Mouse (Mus musculus): ENCODE data around the gene Helt. TPM values are rescaled to one million over a fixed set of nuclear protein-coding genes. Genes with fewer than 3 reads are reported as not detected.
"Not testable (repeated sequence)": the region's sequence is repeated elsewhere in the genome, so short reads cannot be mapped to it uniquely, and the experiment has no call there.

Helt gene
- polyA plus RNA-seq, 1 experiment from 2014 or later = not detected

DNA sequence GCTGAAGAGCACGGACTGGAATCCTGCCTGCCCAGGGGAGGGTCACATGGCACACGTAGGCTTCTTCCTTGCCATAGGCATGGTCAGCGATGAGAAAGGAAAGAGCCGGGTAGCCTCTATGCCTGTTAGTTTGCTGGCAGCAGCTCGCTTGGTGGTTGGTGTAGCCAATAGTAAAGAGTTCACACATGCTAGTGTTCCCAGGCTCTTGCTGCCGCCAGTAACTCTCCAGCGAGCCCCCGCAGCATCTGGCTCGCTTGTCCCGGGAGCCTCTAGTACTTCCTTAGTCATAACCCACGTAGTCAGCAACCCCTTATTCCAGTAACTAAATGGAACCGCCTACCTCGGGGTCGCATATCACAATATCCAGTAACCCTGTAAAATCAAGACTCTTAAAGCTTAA, 17.5 kb downstream of the Helt start:
- no peaks in the 10 kb centered on the region for H3K9me3 ChIP-seq (ENCODE audit: control insufficient read depth)
- no peaks in the 10 kb centered on the region for H3K36me3 ChIP-seq (ENCODE audit: control insufficient read depth, insufficient read depth)
- 87% methylated on average over 14 of the region's 14 CpGs for WGBS
- ATAC-seq = no peak
- H3K9ac ChIP-seq (ENCODE audit: low read depth, low read length) = no peak overlapping the region
- no peak overlapping the region for H3K27ac ChIP-seq (ENCODE audit: low read depth, low read length)
- no peak for TF ChIP-seq CTCF (IDR thresholded peaks at IDR 0.05; ENCODE audit: low read depth)
- no peaks in the 10 kb centered on the region for H3K4me1 ChIP-seq (replicated peaks; ENCODE audit: control insufficient read depth, insufficient read depth, low read length)
- no peaks in the 10 kb centered on the region for H3K27me3 ChIP-seq (replicated peaks; ENCODE audit: control insufficient read depth, insufficient read depth, low read length)
- H3K4me3 ChIP-seq (ENCODE audit: low read depth, low read length) = no peak overlapping the region
- no peak overlapping the region for H3K4me2 ChIP-seq (replicated peaks; ENCODE audit: low read depth)

GRCm38 (mm10) chr8:46270741-46271140, 23.7 kb downstream of the Helt start:
- ATAC-seq = no peak

DNA sequence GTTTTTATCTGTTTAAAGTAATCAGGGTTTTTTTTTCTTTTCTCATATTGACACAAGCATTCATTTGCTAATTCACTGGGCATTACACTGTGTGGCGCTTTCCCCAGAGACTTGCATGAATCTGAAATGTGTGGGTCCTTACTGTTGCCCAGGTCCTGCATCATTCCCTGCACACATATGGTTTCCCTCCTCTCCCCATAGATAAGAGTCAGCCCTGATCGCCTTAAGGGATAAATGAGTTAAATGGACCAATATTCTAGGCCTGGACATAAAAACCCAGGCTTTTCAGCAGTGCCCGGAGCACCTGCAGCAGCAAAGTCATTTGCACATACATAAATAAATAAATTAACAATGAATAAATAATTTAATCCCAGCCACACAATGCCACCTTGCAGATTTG, 24.3 kb downstream of the Helt start:
- Histone ChIP-seq H3K9ac (ENCODE audit: low read depth, low read length) (no peak overlapping the region), H3K27ac (ENCODE audit: low read depth, low read length) (no peak overlapping the region), H3K9me3 (ENCODE audit: control insufficient read depth) (no peaks in the 10 kb centered on the region), H3K4me1 (replicated peaks; ENCODE audit: control insufficient read depth, insufficient read depth, low read length) (no peaks in the 10 kb centered on the region), H3K4me3 (ENCODE audit: low read depth, low read length) (no peak overlapping the region), H3K36me3 (ENCODE audit: control insufficient read depth, insufficient read depth) (no peaks in the 10 kb centered on the region), H3K4me2 (replicated peaks; ENCODE audit: low read depth) (no peak overlapping the region), H3K27me3 (replicated peaks; ENCODE audit: control insufficient read depth, insufficient read depth, low read length) (no peaks in the 10 kb centered on the region)
- no peak for ATAC-seq
- no peak for TF ChIP-seq CTCF (IDR thresholded peaks at IDR 0.05; ENCODE audit: low read depth)
- 72% methylated on average over 3 of the region's 3 CpGs for WGBS

More at GRCm38 (mm10) chr8:46270741-46271140, 23.7 kb downstream of the Helt start:
- Histone ChIP-seq H3K9me3 (ENCODE audit: control insufficient read depth) (no peaks in the 10 kb centered on the region), H3K36me3 (ENCODE audit: control insufficient read depth, insufficient read depth) (no peaks in the 10 kb centered on the region), H3K4me3 (ENCODE audit: low read depth, low read length) (no peak overlapping the region), H3K9ac (ENCODE audit: low read depth, low read length) (no peak overlapping the region), H3K4me1 (replicated peaks; ENCODE audit: control insufficient read depth, insufficient read depth, low read length) (no peaks in the 10 kb centered on the region), H3K4me2 (replicated peaks; ENCODE audit: low read depth) (no peak overlapping the region), H3K27ac (ENCODE audit: low read depth, low read length) (no peak overlapping the region), H3K27me3 (replicated peaks; ENCODE audit: control insufficient read depth, insufficient read depth, low read length) (no peaks in the 10 kb centered on the region)
- WGBS = 66% methylated on average over 6 of the region's 6 CpGs
- TF ChIP-seq CTCF (IDR thresholded peaks at IDR 0.05; ENCODE audit: low read depth) = no peak

DNA sequence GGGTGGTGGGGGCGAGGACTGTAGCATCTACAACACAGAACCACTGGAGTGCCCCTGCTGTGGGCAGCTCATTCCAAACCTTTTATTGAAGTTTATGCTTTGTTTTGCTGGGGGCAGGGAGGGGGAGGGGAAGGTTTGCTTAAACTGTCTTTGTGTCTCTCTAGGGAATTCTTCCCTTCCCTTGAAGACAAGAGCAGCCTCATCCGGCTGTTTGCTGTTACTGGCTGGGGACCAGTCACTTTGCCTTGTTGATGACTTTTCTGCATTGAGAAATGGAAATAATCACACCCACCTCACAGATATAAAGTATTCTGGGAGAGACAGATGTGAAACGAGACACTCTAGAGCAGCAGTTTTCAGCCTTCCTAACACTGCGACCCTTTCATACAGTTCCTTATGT, 27.7 kb downstream of the Helt start:
- no peak overlapping the region for H3K27ac ChIP-seq (ENCODE audit: low read depth, low read length)
- no peak for ATAC-seq
- no peaks in the 10 kb centered on the region for H3K27me3 ChIP-seq (replicated peaks; ENCODE audit: control insufficient read depth, insufficient read depth, low read length)
- H3K9me3 ChIP-seq (ENCODE audit: control insufficient read depth) = no peaks in the 10 kb centered on the region
- WGBS = 61% methylated on average over 4 of the region's 4 CpGs
- no peak overlapping the region for H3K9ac ChIP-seq (ENCODE audit: low read depth, low read length)
- no peaks in the 10 kb centered on the region for H3K4me1 ChIP-seq (replicated peaks; ENCODE audit: control insufficient read depth, insufficient read depth, low read length)
- no peak overlapping the region for H3K4me2 ChIP-seq (replicated peaks; ENCODE audit: low read depth)
- no peak for TF ChIP-seq CTCF (IDR thresholded peaks at IDR 0.05; ENCODE audit: low read depth)
- no peak overlapping the region for H3K4me3 ChIP-seq (ENCODE audit: low read depth, low read length)
- no peaks in the 10 kb centered on the region for H3K36me3 ChIP-seq (ENCODE audit: control insufficient read depth, insufficient read depth)

DNA sequence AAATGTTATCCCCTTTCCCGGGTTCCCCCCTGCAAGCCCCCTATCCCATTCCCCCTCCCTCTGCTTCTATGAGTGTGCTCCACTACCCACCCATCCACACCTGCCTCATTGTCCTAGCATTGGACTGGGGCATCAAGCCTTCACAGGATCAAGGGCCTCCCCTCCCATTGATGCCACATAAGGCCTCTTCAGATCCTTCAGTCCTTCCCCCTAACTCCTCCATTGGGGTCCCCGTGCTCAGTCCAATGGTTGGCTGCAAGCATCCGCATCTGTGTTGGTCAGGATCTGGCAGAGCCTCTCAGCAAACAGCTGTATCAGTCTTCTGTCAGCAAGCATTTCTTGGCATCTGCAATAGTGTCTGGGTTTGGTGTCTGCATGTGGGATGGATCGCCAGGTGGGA, 30.3 kb downstream of the Helt start:
- H3K4me3 ChIP-seq (ENCODE audit: low read depth, low read length); H3K4me2 ChIP-seq (replicated peaks; ENCODE audit: low read depth); H3K27ac ChIP-seq (ENCODE audit: low read depth, low read length); H3K27me3 ChIP-seq (replicated peaks; ENCODE audit: control insufficient read depth, insufficient read depth, low read length); H3K4me1 ChIP-seq (replicated peaks; ENCODE audit: control insufficient read depth, insufficient read depth, low read length); ATAC-seq; H3K9me3 ChIP-seq (ENCODE audit: control insufficient read depth); H3K9ac ChIP-seq (ENCODE audit: low read depth, low read length); H3K36me3 ChIP-seq (ENCODE audit: control insufficient read depth, insufficient read depth): not testable (repeated sequence)
- WGBS = 82% methylated on average over 4 of the region's 4 CpGs

DNA sequence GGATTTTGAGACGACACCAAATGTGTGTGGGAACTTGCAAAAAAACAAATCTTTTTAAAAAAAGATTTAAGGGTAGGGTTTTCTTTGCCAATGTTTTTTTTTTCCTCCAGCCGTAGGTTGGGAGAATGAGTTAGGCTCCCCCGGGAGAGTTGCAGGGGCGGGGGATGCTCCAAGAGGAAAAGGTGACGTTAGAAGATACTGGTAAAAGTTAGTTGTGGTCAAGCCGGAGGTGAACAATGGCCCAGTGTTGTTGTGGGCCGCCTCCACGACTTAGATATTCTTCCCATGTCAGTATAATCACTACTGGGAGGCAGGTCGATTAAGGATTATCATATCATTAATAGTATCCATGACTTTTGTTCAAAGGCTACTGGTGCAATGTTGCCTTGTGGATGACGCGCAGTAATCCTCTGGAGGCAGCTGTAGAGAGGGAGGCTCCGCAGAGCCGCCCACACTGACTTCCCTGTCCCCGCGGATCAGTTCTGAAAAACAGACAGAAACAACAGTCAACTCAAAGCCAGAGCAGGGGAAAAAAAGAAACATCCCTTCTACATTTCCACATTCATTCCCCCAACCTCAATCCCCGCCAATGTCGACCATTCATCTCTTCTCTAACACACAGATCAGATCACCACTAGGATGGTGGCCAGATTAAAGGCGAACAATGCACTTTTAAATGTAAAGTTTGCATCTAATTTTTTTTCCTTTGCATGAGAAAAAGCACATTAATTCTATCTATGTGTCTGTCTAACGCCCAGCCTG, 36.4 kb downstream of the Helt start:
- no peak for ATAC-seq
- WGBS = 51% methylated on average over 19 of the region's 19 CpGs
- no peak overlapping the region for H3K4me2 ChIP-seq (replicated peaks; ENCODE audit: low read depth)
- no peaks in the 10 kb centered on the region for H3K36me3 ChIP-seq (ENCODE audit: control insufficient read depth, insufficient read depth)
- no peaks in the 10 kb centered on the region for H3K9me3 ChIP-seq (ENCODE audit: control insufficient read depth)
- no peaks in the 10 kb centered on the region for H3K4me1 ChIP-seq (replicated peaks; ENCODE audit: control insufficient read depth, insufficient read depth, low read length)
- TF ChIP-seq CTCF (IDR thresholded peaks at IDR 0.05; ENCODE audit: low read depth) = no peak
- no peak overlapping the region for H3K27ac ChIP-seq (ENCODE audit: low read depth, low read length)
- H3K9ac ChIP-seq (ENCODE audit: low read depth, low read length) = no peak overlapping the region
- H3K27me3 ChIP-seq (replicated peaks; ENCODE audit: control insufficient read depth, insufficient read depth, low read length) = no peaks in the 10 kb centered on the region
- H3K4me3 ChIP-seq (ENCODE audit: low read depth, low read length) = no peak overlapping the region

Data from intestine, postnatal 0 days (tissue).